Mouse (Mus musculus) activated CD4-positive, CD25-positive, alpha-beta regulatory T cell, adult 4 months (primary cell): Measurements from ENCODE around the gene Fam227b. TPM values are rescaled to one million over a fixed set of nuclear protein-coding genes. Genes with fewer than 3 reads are reported as not detected.

ENCODE experiments used
- ATAC-seq: one replicate; pipeline ENCODE4 v1.8.0; 2017
- polyA plus RNA-seq, 2 experiments: library from polyadenylated mRNA; unstranded; fragments of 100-300 nt; shearing (Covaris generic); gene quantifications; one replicate each; pipeline ENCODE4 v1.2.1; 2017

The Fam227b gene
- polyA plus RNA-seq, 2 experiments from 2014 or later, result not detected

- ATAC-seq, result no peak
Observed at GRCm38 (mm10) chr2:126061037-126061773, 90.6 kb downstream of the Fam227b start.

GRCm38 (mm10) chr2:126060595-126060994 is 91.2 kb downstream of the Fam227b start:
- no peak for ATAC-seq

GRCm38 (mm10) chr2:126053657-126054056 is 98.1 kb downstream of the Fam227b start:
- ATAC-seq, result no peak

- ATAC-seq, result no peak
Observed at GRCm38 (mm10) chr2:126052749-126053557, 98.9 kb downstream of the Fam227b start.

- no peak for ATAC-seq
Observed at GRCm38 (mm10) chr2:126045621-126046020, 106.2 kb downstream of the Fam227b start.

GRCm38 (mm10) chr2:126042674-126043073 is 109.1 kb downstream of the Fam227b start:
- ATAC-seq, result no peak

- no peak for ATAC-seq
Observed at GRCm38 (mm10) chr2:126041237-126041636, 110.6 kb downstream of the Fam227b start.

GRCm38 (mm10) chr2:126040651-126041050 is 111.2 kb downstream of the Fam227b start:
- ATAC-seq, result no peak

GRCm38 (mm10) chr2:126039414-126039891 is 112.4 kb downstream of the Fam227b start:
- ATAC-seq, result no peak

- ATAC-seq, result no peak
Observed at GRCm38 (mm10) chr2:126038221-126039000, 113.4 kb downstream of the Fam227b start.

GRCm38 (mm10) chr2:126036121-126036520 is 115.7 kb downstream of the Fam227b start:
- no peak for ATAC-seq

GRCm38 (mm10) chr2:126035013-126035770 is 116.6 kb downstream of the Fam227b start:
- no peak for ATAC-seq

GRCm38 (mm10) chr2:126034379-126035005 is 117.3 kb downstream of the Fam227b start, which contains the start of gene Fgf7:
Gene Fgf7, plus strand, starts transcription at chr2:126034658.
- no peak for ATAC-seq

- no peak for ATAC-seq
Observed at GRCm38 (mm10) chr2:126033114-126033972, 118.5 kb downstream of the Fam227b start.

GRCm38 (mm10) chr2:126031186-126031900 is 120.5 kb downstream of the Fam227b start:
- no peak for ATAC-seq

GRCm38 (mm10) chr2:126015763-126016473 is 135.9 kb downstream of the Fam227b start:
- no peak for ATAC-seq

GRCm38 (mm10) chr2:126014989-126015710 is 136.7 kb downstream of the Fam227b start:
- no peak for ATAC-seq

GRCm38 (mm10) chr2:126006742-126007141 is 145.1 kb downstream of the Fam227b start:
- no peak for ATAC-seq
